Mouse (Mus musculus) olfactory bulb, adult 2 months (tissue): ENCODE measurements around the gene Raly.

Experiments
- CTCF ChIP-seq: fragments of 200-500 bp; IDR thresholded peaks from 2 replicates; pipeline ENCODE4 v1.5.1; 2012; ENCODE audit warnings: low read depth, mild to moderate bottlenecking, low read length, moderate library complexity; ENCODE audit not compliant: insufficient read depth
- POLR2A ChIP-seq: fragments of 200-500 bp; IDR thresholded peaks from 2 replicates; pipeline ENCODE4 v1.6.1; 2012; ENCODE audit warnings: mild to moderate bottlenecking, low read depth, low read length, moderate library complexity; ENCODE audit not compliant: insufficient read depth

DNA sequence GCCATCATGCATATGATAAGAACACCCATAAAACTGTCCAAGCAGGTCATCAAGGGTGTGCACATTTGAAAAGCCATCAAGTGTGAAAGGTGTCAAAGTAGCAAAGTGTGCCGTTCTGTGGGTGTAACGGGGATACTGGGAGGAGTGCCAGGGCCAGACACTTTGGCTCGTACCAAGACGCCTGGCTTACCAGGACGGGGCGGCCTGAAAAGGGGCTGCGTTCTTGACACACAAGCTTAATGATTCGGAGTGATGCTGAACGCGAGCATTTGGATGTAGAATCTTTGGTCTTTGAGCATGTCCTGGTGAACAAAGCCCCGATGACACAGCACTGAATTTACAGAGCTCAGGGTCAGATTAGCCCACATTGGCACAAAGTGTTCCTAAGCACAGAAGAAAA is 4.1 kb upstream of the Raly start:
- TF ChIP-seq POLR2A: no peak
- no peak for TF ChIP-seq CTCF
